Mouse (Mus musculus) kidney, postnatal 10 days (tissue): Measurements from ENCODE around the gene Vmn1r59.
"Not testable (repeated sequence)": the region's sequence is repeated elsewhere in the genome, so short reads cannot be mapped to it uniquely, and the experiment has no call there.

ENCODE experiments used
- DNase-seq: peaks from one replicate; pipeline ENCODE4 v3.0.0; 2021; ENCODE audit warnings: mixed read lengths

Gene Vmn1r59

DNA sequence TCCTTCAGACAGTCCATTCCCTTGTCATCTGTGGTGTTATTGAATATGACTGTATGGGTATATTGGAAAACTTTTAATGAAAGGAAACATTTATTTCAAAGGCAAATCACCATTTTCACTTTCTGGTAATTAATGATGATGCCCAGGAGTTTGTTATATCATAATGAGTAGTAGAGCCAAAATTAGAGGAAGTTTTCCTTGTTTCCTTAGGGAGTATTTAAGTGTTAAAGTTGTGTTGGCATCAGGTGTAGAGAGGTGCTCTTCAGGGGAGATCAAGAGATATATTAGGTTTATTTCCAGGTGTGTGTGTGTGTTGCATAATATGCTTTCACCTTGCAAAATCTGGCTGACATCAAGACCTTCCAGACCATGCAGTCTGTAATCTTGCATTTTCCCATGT is at the start of gene Vmn1r59:
Gene Vmn1r59, minus strand, starts transcription at position 101 of the 400 bp plus-strand sequence.
- DNase-seq: no peak

DNA sequence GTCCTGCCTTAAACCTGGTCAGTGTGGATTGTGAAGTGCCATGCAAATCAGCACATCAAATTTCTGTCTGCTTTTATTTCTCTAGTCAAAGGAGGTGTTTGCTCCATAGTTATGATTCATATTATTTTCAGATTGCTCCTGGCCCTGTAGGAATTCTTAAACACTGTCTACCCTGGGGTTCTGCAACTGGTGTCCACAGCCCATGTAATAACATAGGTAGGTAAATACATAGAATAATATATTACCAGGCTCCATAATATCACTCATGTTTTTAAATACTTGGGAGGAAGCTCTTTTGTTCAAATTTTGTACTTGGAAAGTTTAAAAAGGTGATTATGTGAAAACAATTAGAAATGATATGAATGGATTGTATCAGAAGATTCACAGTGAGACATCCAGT is 37.3 kb upstream of the Vmn1r59 start, which contains the start of gene Vmn2r28:
Gene Vmn2r28, minus strand, starts transcription at position 101 of the 400 bp plus-strand sequence.
- not testable (repeated sequence) for DNase-seq

- not testable (repeated sequence) for DNase-seq
Measured at GRCm38 (mm10) chr7:5454011-5454410, 2.6 kb downstream of the Vmn1r59 start.

DNA sequence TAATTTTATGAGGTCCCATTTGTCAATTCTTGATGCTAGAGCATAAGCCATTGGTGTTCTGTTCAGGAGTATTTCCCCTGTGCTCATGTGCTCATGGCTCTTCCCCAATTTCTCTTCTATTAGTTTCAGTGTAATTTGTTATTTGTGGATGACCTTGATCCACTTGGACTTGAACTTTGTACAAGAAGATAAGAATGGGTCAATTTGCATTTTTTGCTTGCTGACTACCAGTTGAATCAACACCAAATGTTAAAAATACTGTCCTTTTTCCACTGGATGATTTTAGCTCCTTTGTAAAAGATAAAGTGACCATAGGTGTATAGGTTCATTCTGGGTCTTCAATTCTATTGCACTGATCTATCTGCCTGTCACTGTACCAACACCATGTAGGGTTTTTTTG is 7.9 kb downstream of the Vmn1r59 start:
- DNase-seq: no peak

GRCm38 (mm10) chr7:5413296-5413695 is 43.3 kb downstream of the Vmn1r59 start, which contains the start of gene Vmn1r58:
Gene Vmn1r58, minus strand, starts transcription at chr7:5413396.
- DNase-seq: not testable (repeated sequence)

GRCm38 (mm10) chr7:5406201-5406600 is 50.4 kb downstream of the Vmn1r59 start:
- no peak for DNase-seq
